Mouse (Mus musculus): ENCODE measurements around the gene Txn2. TPM values are rescaled to one million over a fixed set of nuclear protein-coding genes. Genes with fewer than 3 reads are reported as not detected.

Txn2 gene
- polyA plus RNA-seq, 1 experiment = 253 TPM

GRCm38 (mm10) chr15:77930986-77931688, 2.3 kb upstream of the Txn2 start:
- no peak for DNase-seq
- no peak for TF ChIP-seq CTCF (IDR thresholded peaks at IDR 0.05; ENCODE audit: borderline replicate concordance, control insufficient read depth, extremely low read depth, insufficient read depth, low read length, poor library complexity)
- no peak overlapping the region for H3K4me3 ChIP-seq (ENCODE audit: control insufficient read depth, insufficient read depth, low read length)
- H3K4me1 ChIP-seq (replicated peaks; ENCODE audit: control insufficient read depth, insufficient read depth, low read length) = peaks cover 13% of the 10 kb centered on the region
- H3K36me3 ChIP-seq (ENCODE audit: control insufficient read depth, insufficient read depth, low read length) = no peaks in the 10 kb centered on the region; the same call in 1 of the 2 replicates
- WGBS = 86% methylated on average over 6 of the region's 6 CpGs
- no peak overlapping the region for H3K27ac ChIP-seq (ENCODE audit: control insufficient read depth, insufficient read depth, low read length)
- no peaks in the 10 kb centered on the region for H3K27me3 ChIP-seq (ENCODE audit: control insufficient read depth, insufficient read depth, low read length)

GRCm38 (mm10) chr15:77929804-77930203, 998 bp upstream of the Txn2 start:
- H3K4me3 ChIP-seq (ENCODE audit: control insufficient read depth, insufficient read depth, low read length) = no peak overlapping the region

GRCm38 (mm10) chr15:77928091-77928490, 715 bp downstream of the Txn2 start:
- no peak for TF ChIP-seq CTCF (IDR thresholded peaks at IDR 0.05; ENCODE audit: borderline replicate concordance, control insufficient read depth, extremely low read depth, insufficient read depth, low read length, poor library complexity)
- TF ChIP-seq POLR2A (IDR thresholded peaks at IDR 0.05; ENCODE audit: control insufficient read depth, extremely low read depth, insufficient read depth, low read length, poor library complexity) = no peak
- Histone ChIP-seq H3K4me3 (ENCODE audit: control insufficient read depth, insufficient read depth, low read length) (no peak overlapping the region; the same call in 1 of the 2 replicates), H3K27ac (ENCODE audit: control insufficient read depth, insufficient read depth, low read length) (no peak overlapping the region), H3K27me3 (ENCODE audit: control insufficient read depth, insufficient read depth, low read length) (no peaks in the 10 kb centered on the region), H3K4me1 (replicated peaks; ENCODE audit: control insufficient read depth, insufficient read depth, low read length) (peaks cover 8% of the 10 kb centered on the region; the same call in 1 of the 2 replicates), H3K36me3 (ENCODE audit: control insufficient read depth, insufficient read depth, low read length) (peaks cover 12% of the 10 kb centered on the region)
- DNase-seq = no peak
- WGBS = 28% methylated on average over 4 of the region's 4 CpGs

More at GRCm38 (mm10) chr15:77929804-77930203, 998 bp upstream of the Txn2 start:
- H3K36me3 ChIP-seq (ENCODE audit: control insufficient read depth, insufficient read depth, low read length) = no peaks in the 10 kb centered on the region; the same call in 1 of the 2 replicates
- no peaks in the 10 kb centered on the region for H3K27me3 ChIP-seq (ENCODE audit: control insufficient read depth, insufficient read depth, low read length)
- no peak overlapping the region for H3K27ac ChIP-seq (ENCODE audit: control insufficient read depth, insufficient read depth, low read length)
- TF ChIP-seq POLR2A (IDR thresholded peaks at IDR 0.05; ENCODE audit: control insufficient read depth, extremely low read depth, insufficient read depth, low read length, poor library complexity) = no peak
- TF ChIP-seq CTCF (IDR thresholded peaks at IDR 0.05; ENCODE audit: borderline replicate concordance, control insufficient read depth, extremely low read depth, insufficient read depth, low read length, poor library complexity) = no peak
- 55% methylated on average over 8 of the region's 8 CpGs for WGBS
- DNase-seq = no peak
- peaks cover 13% of the 10 kb centered on the region for H3K4me1 ChIP-seq (replicated peaks; ENCODE audit: control insufficient read depth, insufficient read depth, low read length)

GRCm38 (mm10) chr15:77926921-77927320, 1.9 kb downstream of the Txn2 start:
- peaks cover 8% of the 10 kb centered on the region; the same call in 1 of the 2 replicates for H3K4me1 ChIP-seq (replicated peaks; ENCODE audit: control insufficient read depth, insufficient read depth, low read length)
- H3K27ac ChIP-seq (ENCODE audit: control insufficient read depth, insufficient read depth, low read length) = no peak overlapping the region
- 95% methylated on average over 5 of the region's 5 CpGs for WGBS
- no peak for DNase-seq
- no peaks in the 10 kb centered on the region for H3K27me3 ChIP-seq (ENCODE audit: control insufficient read depth, insufficient read depth, low read length)
- no peak overlapping the region for H3K4me3 ChIP-seq (ENCODE audit: control insufficient read depth, insufficient read depth, low read length)
- TF ChIP-seq POLR2A (IDR thresholded peaks at IDR 0.05; ENCODE audit: control insufficient read depth, extremely low read depth, insufficient read depth, low read length, poor library complexity) = no peak
- no peak for TF ChIP-seq CTCF (IDR thresholded peaks at IDR 0.05; ENCODE audit: borderline replicate concordance, control insufficient read depth, extremely low read depth, insufficient read depth, low read length, poor library complexity)
- peaks cover 20% of the 10 kb centered on the region for H3K36me3 ChIP-seq (ENCODE audit: control insufficient read depth, insufficient read depth, low read length)

GRCm38 (mm10) chr15:77925195-77925594, 3.6 kb downstream of the Txn2 start:
- H3K27me3 ChIP-seq (ENCODE audit: control insufficient read depth, insufficient read depth, low read length) = no peaks in the 10 kb centered on the region
- no peak for TF ChIP-seq POLR2A (IDR thresholded peaks at IDR 0.05; ENCODE audit: control insufficient read depth, extremely low read depth, insufficient read depth, low read length, poor library complexity)
- TF ChIP-seq CTCF (IDR thresholded peaks at IDR 0.05; ENCODE audit: borderline replicate concordance, control insufficient read depth, extremely low read depth, insufficient read depth, low read length, poor library complexity) = no peak
- no peak for DNase-seq
- peaks cover 8% of the 10 kb centered on the region; the same call in 1 of the 2 replicates for H3K4me1 ChIP-seq (replicated peaks; ENCODE audit: control insufficient read depth, insufficient read depth, low read length)
- no peak overlapping the region for H3K27ac ChIP-seq (ENCODE audit: control insufficient read depth, insufficient read depth, low read length)
- 96% methylated on average over 2 of the region's 2 CpGs for WGBS
- peaks cover 26% of the 10 kb centered on the region for H3K36me3 ChIP-seq (ENCODE audit: control insufficient read depth, insufficient read depth, low read length)
- H3K4me3 ChIP-seq (ENCODE audit: control insufficient read depth, insufficient read depth, low read length) = no peak overlapping the region

- WGBS = 74% methylated on average over 9 of the region's 9 CpGs
- H3K27ac ChIP-seq (ENCODE audit: control insufficient read depth, insufficient read depth, low read length) = no peak overlapping the region
- peaks cover 5% of the 10 kb centered on the region; the same call in 1 of the 2 replicates for H3K4me1 ChIP-seq (replicated peaks; ENCODE audit: control insufficient read depth, insufficient read depth, low read length)
- TF ChIP-seq CTCF (IDR thresholded peaks at IDR 0.05; ENCODE audit: borderline replicate concordance, control insufficient read depth, extremely low read depth, insufficient read depth, low read length, poor library complexity) = no peak
- TF ChIP-seq POLR2A (IDR thresholded peaks at IDR 0.05; ENCODE audit: control insufficient read depth, extremely low read depth, insufficient read depth, low read length, poor library complexity) = no peak
- no peaks in the 10 kb centered on the region for H3K27me3 ChIP-seq (ENCODE audit: control insufficient read depth, insufficient read depth, low read length)
- DNase-seq = no peak
- H3K4me3 ChIP-seq (ENCODE audit: control insufficient read depth, insufficient read depth, low read length) = no peak overlapping the region
- H3K36me3 ChIP-seq (ENCODE audit: control insufficient read depth, insufficient read depth, low read length) = peaks cover 26% of the 10 kb centered on the region
Measured at GRCm38 (mm10) chr15:77923267-77924035, 5.4 kb downstream of the Txn2 start.
